Mouse (Mus musculus): Measurements from ENCODE around the gene Gm45062.

DNA sequence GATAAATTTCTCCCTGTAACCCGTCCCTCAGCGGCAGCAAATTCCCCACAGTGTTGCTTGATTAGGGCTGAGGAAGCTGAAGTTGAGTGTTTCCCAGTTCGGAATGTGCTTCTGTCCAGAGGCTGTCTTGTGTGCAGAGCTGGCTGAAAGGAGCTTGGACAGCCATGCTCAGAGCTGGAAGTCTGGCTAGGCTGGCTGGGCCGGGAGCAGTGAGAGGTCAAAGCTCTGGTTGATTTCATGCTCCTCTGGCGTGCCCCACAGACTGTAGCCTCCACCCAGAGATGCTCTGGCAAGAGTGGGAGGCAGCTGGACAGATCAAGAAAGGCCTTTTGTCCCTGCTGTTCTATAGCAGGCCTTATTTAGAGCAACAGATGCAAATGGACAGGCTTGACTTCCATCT lies 187.5 kb downstream of the Gm45062 start:
- no peak for TF ChIP-seq CTCF (IDR thresholded peaks at IDR 0.05; ENCODE audit: borderline replicate concordance, control insufficient read depth, extremely low read depth, insufficient read depth, low read length, poor library complexity)
- no peak for TF ChIP-seq POLR2A (IDR thresholded peaks at IDR 0.05; ENCODE audit: control insufficient read depth, extremely low read depth, insufficient read depth, low read length, poor library complexity)

Measured in thymus, adult 2 months (tissue).